Mouse (Mus musculus): ENCODE measurements around the gene Ank3. TPM values are rescaled to one million over a fixed set of nuclear protein-coding genes. Genes with fewer than 3 reads are reported as not detected.
"Not testable (repeated sequence)": the region's sequence is repeated elsewhere in the genome, so short reads cannot be mapped to it uniquely, and the experiment has no call there.

The Ank3 gene
- polyA plus RNA-seq, 1 experiment from 2014 or later, result 19.0 TPM

DNA sequence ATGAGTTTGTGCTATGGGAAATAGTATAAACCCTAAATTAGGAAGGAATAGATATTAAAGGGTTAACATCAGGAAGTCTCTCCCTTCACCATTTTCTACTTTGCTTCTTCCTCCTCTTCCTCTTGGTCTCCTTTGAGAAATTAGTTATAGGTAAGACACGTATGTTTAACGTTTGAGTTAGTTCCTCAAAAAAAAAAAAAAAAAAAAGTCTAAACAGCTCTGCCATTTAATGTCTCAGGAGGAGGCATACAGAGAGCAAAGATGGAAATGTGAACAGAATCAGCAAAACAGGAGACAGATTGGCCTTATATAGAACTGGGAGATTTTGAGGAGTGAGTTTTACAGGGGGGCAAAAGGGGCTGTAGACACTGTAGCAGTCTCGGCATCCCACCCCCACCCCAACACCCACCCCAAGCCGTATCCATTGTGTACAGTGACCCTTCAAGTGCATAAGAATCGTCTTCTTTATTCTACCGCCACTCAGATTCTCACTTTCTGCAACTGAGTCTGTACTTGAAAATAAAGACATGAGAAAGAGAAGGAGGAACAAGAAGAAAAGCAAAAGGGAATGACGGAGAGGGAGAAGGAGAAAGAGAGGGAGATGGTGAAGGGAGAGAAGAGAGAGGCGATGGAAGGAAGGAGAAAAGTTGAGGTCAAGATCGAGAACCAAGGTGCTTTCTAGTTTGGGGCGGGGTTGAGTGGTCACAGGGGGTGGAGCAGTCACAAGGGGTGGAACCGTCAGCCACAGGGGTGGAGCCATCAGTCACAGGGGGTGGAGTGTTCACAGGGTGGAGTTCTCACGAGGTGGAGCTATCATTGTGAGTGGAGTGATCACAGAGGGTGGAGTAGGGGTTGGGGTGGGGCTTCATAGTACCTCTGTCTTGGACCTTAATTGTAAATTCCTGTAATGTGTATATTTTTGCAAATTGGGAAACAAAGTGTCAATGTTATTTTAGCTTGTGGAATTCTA is 509.5 kb downstream of the Ank3 start:
- Histone ChIP-seq H3K36me3 (ENCODE audit: control insufficient read depth, insufficient read depth, low read length) (no peaks in the 10 kb centered on the region), H3K27me3 (ENCODE audit: control insufficient read depth, insufficient read depth, low read depth, low read length) (no peaks in the 10 kb centered on the region), H3K27ac (ENCODE audit: low read length) (no peak overlapping the region), H3K4me2 (ENCODE audit: low read depth, low read length) (no peak overlapping the region), H3K4me1 (replicated peaks; ENCODE audit: control insufficient read depth, insufficient read depth, low read length) (no peaks in the 10 kb centered on the region; the same call in none of the 2 replicates), H3K9ac (ENCODE audit: low read length) (no peak overlapping the region), H3K9me3 (ENCODE audit: control insufficient read depth, low read length) (no peaks in the 10 kb centered on the region), H3K4me3 (ENCODE audit: low read length) (no peak overlapping the region)
- ATAC-seq (ENCODE audit: low read depth), result 0 out of 2 replicates have a peak, but pooled peaks have one; percentile 44
- 54% methylated on average over 12 of the region's 12 CpGs for WGBS

DNA sequence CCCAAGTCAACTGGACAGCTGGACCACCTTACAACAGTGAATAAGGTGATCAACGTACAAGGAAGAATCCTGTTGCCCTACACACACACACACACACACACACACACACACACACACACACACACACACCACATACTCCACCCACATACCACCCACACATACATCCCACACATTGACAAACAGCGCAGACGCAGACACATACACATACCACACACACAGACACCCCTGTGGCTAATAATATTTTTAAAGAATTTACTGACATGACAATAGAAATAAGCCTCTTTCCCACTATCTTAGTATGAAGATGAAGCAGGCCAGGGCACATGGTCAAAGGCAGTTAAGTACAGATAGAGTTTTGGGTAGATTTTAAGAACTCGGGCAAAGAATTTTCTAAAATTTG is 511.3 kb downstream of the Ank3 start:
- H3K4me2 ChIP-seq (ENCODE audit: low read depth, low read length), result 0 out of 2 replicates have a peak overlapping the region, but pooled peaks have one; percentile 7
- peak; percentile 32; the same call in 1 of the 2 replicates for ATAC-seq (ENCODE audit: low read depth)
- no peaks in the 10 kb centered on the region; the same call in none of the 2 replicates for H3K4me1 ChIP-seq (replicated peaks; ENCODE audit: control insufficient read depth, insufficient read depth, low read length)
- no peaks in the 10 kb centered on the region for H3K27me3 ChIP-seq (ENCODE audit: control insufficient read depth, insufficient read depth, low read depth, low read length)
- peak overlapping the region; percentile 84 for H3K27ac ChIP-seq (ENCODE audit: low read length)
- no peak overlapping the region for H3K4me3 ChIP-seq (ENCODE audit: low read length)
- H3K9me3 ChIP-seq (ENCODE audit: control insufficient read depth, low read length), result no peaks in the 10 kb centered on the region
- WGBS, result 65% methylated on average over 4 of the region's 4 CpGs
- no peaks in the 10 kb centered on the region for H3K36me3 ChIP-seq (ENCODE audit: control insufficient read depth, insufficient read depth, low read length)
- no peak overlapping the region for H3K9ac ChIP-seq (ENCODE audit: low read length)

DNA sequence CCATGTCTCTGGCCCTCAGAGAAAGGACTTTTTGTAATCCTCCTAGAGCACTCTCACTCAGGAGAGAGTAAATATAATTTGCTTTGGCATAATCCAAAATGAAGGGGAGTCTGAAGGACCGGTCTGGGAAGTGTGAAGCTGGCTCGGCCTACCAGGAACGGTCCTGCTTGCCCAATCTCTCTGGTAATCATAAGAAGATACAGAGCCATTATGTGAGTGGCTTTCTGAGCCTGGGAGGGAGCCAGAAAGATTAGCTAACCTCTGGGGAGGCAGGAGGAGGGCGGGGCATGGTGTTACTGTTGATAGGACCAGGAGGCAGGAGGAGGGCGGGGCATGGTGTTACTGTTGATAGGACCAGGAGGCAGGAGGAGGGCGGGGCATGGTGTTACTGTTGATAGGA is 511.7 kb downstream of the Ank3 start:
- not testable (repeated sequence) for H3K36me3 ChIP-seq (ENCODE audit: control insufficient read depth, insufficient read depth, low read length); H3K9me3 ChIP-seq (ENCODE audit: control insufficient read depth, low read length); H3K27me3 ChIP-seq (ENCODE audit: control insufficient read depth, insufficient read depth, low read depth, low read length); H3K9ac ChIP-seq (ENCODE audit: low read length); H3K4me3 ChIP-seq (ENCODE audit: low read length); H3K4me1 ChIP-seq (replicated peaks; ENCODE audit: control insufficient read depth, insufficient read depth, low read length)
- ATAC-seq (ENCODE audit: low read depth), result peak; percentile 95
- under 1% methylated on average over 4 of the region's 6 CpGs for WGBS
- 0 out of 2 replicates have a peak overlapping the region, but pooled peaks have one; percentile 7 for H3K4me2 ChIP-seq (ENCODE audit: low read depth, low read length)
- peak overlapping the region; percentile 84 for H3K27ac ChIP-seq (ENCODE audit: low read length)

DNA sequence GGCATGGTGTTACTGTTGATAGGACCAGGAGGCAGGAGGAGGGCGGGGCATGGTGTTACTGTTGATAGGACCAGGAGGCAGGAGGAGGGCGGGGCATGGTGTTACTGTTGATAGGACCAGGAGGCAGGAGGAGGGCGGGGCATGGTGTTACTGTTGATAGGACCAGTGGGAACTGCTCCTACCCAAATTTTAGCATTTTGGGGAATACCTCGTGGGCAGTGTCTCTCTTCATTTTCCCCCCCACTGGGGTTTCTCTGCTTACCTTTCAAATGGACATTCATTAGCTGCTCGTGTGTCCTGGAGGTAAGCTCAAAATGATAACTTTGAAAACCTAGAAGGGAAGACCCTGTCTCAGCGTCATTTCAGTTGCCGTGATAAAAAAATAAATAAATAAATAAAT is 512.2 kb downstream of the Ank3 start:
- not testable (repeated sequence) for H3K4me1 ChIP-seq (replicated peaks; ENCODE audit: control insufficient read depth, insufficient read depth, low read length); H3K36me3 ChIP-seq (ENCODE audit: control insufficient read depth, insufficient read depth, low read length); H3K27me3 ChIP-seq (ENCODE audit: control insufficient read depth, insufficient read depth, low read depth, low read length); H3K9me3 ChIP-seq (ENCODE audit: control insufficient read depth, low read length); H3K4me3 ChIP-seq (ENCODE audit: low read length); ATAC-seq (ENCODE audit: low read depth); H3K9ac ChIP-seq (ENCODE audit: low read length)
- Histone ChIP-seq H3K27ac (ENCODE audit: low read length) (peak overlapping the region; percentile 49; the same call in 1 of the 2 replicates), H3K4me2 (ENCODE audit: low read depth, low read length) (peak overlapping the region; percentile 35)
- WGBS, result 25% methylated on average over 5 of the region's 7 CpGs

- H3K27me3 ChIP-seq (ENCODE audit: control insufficient read depth, insufficient read depth, low read depth, low read length), result no peaks in the 10 kb centered on the region
- no peaks in the 10 kb centered on the region for H3K9me3 ChIP-seq (ENCODE audit: control insufficient read depth, low read length)
- H3K9ac ChIP-seq (ENCODE audit: low read length), result no peak overlapping the region
- H3K36me3 ChIP-seq (ENCODE audit: control insufficient read depth, insufficient read depth, low read length), result no peaks in the 10 kb centered on the region
- no peaks in the 10 kb centered on the region; the same call in 1 of the 2 replicates for H3K4me1 ChIP-seq (replicated peaks; ENCODE audit: control insufficient read depth, insufficient read depth, low read length)
- H3K4me3 ChIP-seq (ENCODE audit: low read length), result no peak overlapping the region
- 75% methylated on average over 3 of the region's 3 CpGs for WGBS
- H3K27ac ChIP-seq (ENCODE audit: low read length), result no peak overlapping the region
- no peak for ATAC-seq (ENCODE audit: low read depth)
- H3K4me2 ChIP-seq (ENCODE audit: low read depth, low read length), result no peak overlapping the region
Observed at GRCm38 (mm10) chr10:69915566-69915965, 517.0 kb downstream of the Ank3 start.

DNA sequence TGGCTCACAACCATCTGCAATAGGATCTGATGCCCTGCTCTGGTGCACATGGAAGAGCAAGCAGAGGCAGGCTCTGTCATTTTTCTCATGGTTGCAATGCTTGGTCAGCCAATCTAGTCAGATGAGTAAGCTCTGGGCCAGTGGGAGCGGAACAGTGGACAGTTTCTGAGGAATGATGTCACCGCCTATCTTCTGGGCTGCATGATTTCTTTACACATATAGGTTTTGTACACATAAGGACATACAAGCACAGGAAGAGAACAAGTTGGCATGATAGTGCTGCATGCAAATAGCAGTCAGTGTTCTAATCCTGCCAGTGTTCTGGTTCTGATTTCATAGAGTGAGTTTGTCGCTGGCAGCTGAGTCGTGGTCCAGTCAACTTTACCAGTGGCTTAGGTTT is 517.6 kb downstream of the Ank3 start:
- ATAC-seq (ENCODE audit: low read depth), result no peak
- Histone ChIP-seq H3K4me3 (ENCODE audit: low read length) (no peak overlapping the region), H3K27ac (ENCODE audit: low read length) (no peak overlapping the region), H3K9ac (ENCODE audit: low read length) (no peak overlapping the region), H3K27me3 (ENCODE audit: control insufficient read depth, insufficient read depth, low read depth, low read length) (no peaks in the 10 kb centered on the region), H3K4me1 (replicated peaks; ENCODE audit: control insufficient read depth, insufficient read depth, low read length) (no peaks in the 10 kb centered on the region), H3K9me3 (ENCODE audit: control insufficient read depth, low read length) (no peaks in the 10 kb centered on the region), H3K4me2 (ENCODE audit: low read depth, low read length) (no peak overlapping the region), H3K36me3 (ENCODE audit: control insufficient read depth, insufficient read depth, low read length) (no peaks in the 10 kb centered on the region)
- WGBS, result 86% methylated on average over 4 of the region's 4 CpGs

GRCm38 (mm10) chr10:69916689-69917435 is 518.3 kb downstream of the Ank3 start:
- 53% methylated on average over 10 of the region's 10 CpGs for WGBS
- ATAC-seq (ENCODE audit: low read depth), result no peak
- no peaks in the 10 kb centered on the region for H3K27me3 ChIP-seq (ENCODE audit: control insufficient read depth, insufficient read depth, low read depth, low read length)
- no peaks in the 10 kb centered on the region for H3K36me3 ChIP-seq (ENCODE audit: control insufficient read depth, insufficient read depth, low read length)
- H3K4me3 ChIP-seq (ENCODE audit: low read length), result no peak overlapping the region
- H3K9me3 ChIP-seq (ENCODE audit: control insufficient read depth, low read length), result no peaks in the 10 kb centered on the region
- H3K9ac ChIP-seq (ENCODE audit: low read length), result no peak overlapping the region
- no peak overlapping the region for H3K4me2 ChIP-seq (ENCODE audit: low read depth, low read length)
- H3K4me1 ChIP-seq (replicated peaks; ENCODE audit: control insufficient read depth, insufficient read depth, low read length), result no peaks in the 10 kb centered on the region
- H3K27ac ChIP-seq (ENCODE audit: low read length), result no peak overlapping the region

DNA sequence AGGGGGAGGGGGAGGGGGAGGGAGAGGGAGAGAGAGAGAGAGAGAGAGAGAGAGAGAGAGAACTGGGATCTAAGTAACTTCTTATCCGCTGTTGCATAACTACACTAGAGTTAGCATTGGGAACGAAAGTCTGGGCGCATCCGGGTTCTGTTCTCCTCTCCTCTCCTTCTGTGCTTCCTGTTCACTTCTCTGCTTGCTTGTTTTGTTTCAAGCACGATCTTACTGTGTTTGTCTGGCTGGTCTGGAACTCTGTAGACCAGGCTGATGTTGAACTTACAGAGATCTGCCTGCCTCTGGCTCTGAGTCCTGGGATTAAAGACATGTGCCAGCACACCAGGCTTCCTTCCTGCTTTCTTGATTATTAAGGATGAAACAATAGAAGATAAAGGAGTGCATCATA is 519.1 kb downstream of the Ank3 start:
- Histone ChIP-seq H3K27ac (ENCODE audit: low read length) (no peak overlapping the region), H3K4me2 (ENCODE audit: low read depth, low read length) (no peak overlapping the region), H3K4me3 (ENCODE audit: low read length) (no peak overlapping the region), H3K27me3 (ENCODE audit: control insufficient read depth, insufficient read depth, low read depth, low read length) (no peaks in the 10 kb centered on the region), H3K36me3 (ENCODE audit: control insufficient read depth, insufficient read depth, low read length) (no peaks in the 10 kb centered on the region), H3K9me3 (ENCODE audit: control insufficient read depth, low read length) (no peaks in the 10 kb centered on the region), H3K9ac (ENCODE audit: low read length) (no peak overlapping the region), H3K4me1 (replicated peaks; ENCODE audit: control insufficient read depth, insufficient read depth, low read length) (no peaks in the 10 kb centered on the region)
- WGBS, result 79% methylated on average over 5 of the region's 5 CpGs
- ATAC-seq (ENCODE audit: low read depth), result no peak
